Mouse (Mus musculus) thymus, adult 2 months (tissue): ENCODE measurements around the gene Wapl. TPM values are rescaled to one million over a fixed set of nuclear protein-coding genes. Genes with fewer than 3 reads are reported as not detected.

Source experiments
- DNase-seq: peaks from one replicate; pipeline ENCODE4 v3.0.0; 2021
- H3K27ac ChIP-seq: fragments of 200-500 bp; 2 replicates; pipeline ENCODE4 v1.5.1; 2012; ENCODE audit warnings: low read length, control low read depth; ENCODE audit not compliant: control insufficient read depth, insufficient read depth
- H3K27me3 ChIP-seq: fragments of 200-500 bp; 2 replicates; pipeline ENCODE4 v1.6.1; 2012; ENCODE audit warnings: mild to moderate bottlenecking, low read length, moderate library complexity, mixed read lengths; ENCODE audit not compliant: control insufficient read depth, insufficient read depth
- H3K36me3 ChIP-seq: fragments of 200-500 bp; 2 replicates; pipeline ENCODE4 v1.6.1; 2012; ENCODE audit warnings: mild to moderate bottlenecking, low read length, moderate library complexity; ENCODE audit not compliant: control insufficient read depth, insufficient read depth
- H3K4me1 ChIP-seq: fragments of 200-500 bp; replicated peaks from 2 replicates; pipeline ENCODE4 v1.6.1; 2012; ENCODE audit warnings: low read length; ENCODE audit not compliant: control insufficient read depth, insufficient read depth
- H3K4me3 ChIP-seq: fragments of 200-500 bp; 2 replicates; pipeline ENCODE4 v1.5.1; 2012; ENCODE audit warnings: mild to moderate bottlenecking, low read length, control low read depth, moderate library complexity; ENCODE audit not compliant: control insufficient read depth, insufficient read depth
- CTCF ChIP-seq: fragments of 200-500 bp; IDR thresholded peaks from 2 replicates; pipeline ENCODE4 v1.5.1; 2012; ENCODE audit warnings: mild to moderate bottlenecking, control low read depth, low read length, moderate library complexity, borderline replicate concordance; ENCODE audit not compliant: control insufficient read depth, poor library complexity, insufficient read depth; ENCODE audit errors: extremely low read depth
- POLR2A ChIP-seq: fragments of 200-500 bp; IDR thresholded peaks from 2 replicates; pipeline ENCODE4 v1.6.1; 2012; ENCODE audit warnings: mild to moderate bottlenecking, low read length, control low read depth, moderate library complexity; ENCODE audit not compliant: control insufficient read depth, poor library complexity, insufficient read depth; ENCODE audit errors: extremely low read depth
- WGBS: fragments of 180-500 bp; shearing (Covaris S2); methylation state at CpG from one replicate; pipeline ENCODE4 v1.1.7; 2018; 5-methylcytosine and 5-hydroxymethylcytosine counted together
- polyA plus RNA-seq: library from polyadenylated mRNA; depleted of rRNA; stranded (reverse); fragments of >200 nt; gene quantifications from 2 replicates; pipeline ENCODE4 v1.2.3, GENCODE M21; 2012

Gene Wapl
- polyA plus RNA-seq, 1 experiment = 37.9 TPM

- H3K27ac ChIP-seq = no peak overlapping the region
- WGBS = 58% methylated on average over 8 of the region's 8 CpGs
- no peaks in the 10 kb centered on the region for H3K4me1 ChIP-seq
- DNase-seq = no peak
- H3K27me3 ChIP-seq = no peaks in the 10 kb centered on the region; the same call in 1 of the 2 replicates
- H3K36me3 ChIP-seq = no peaks in the 10 kb centered on the region
- no peak overlapping the region for H3K4me3 ChIP-seq
- TF ChIP-seq POLR2A = no peak
- no peak for TF ChIP-seq CTCF
Measured at GRCm38 (mm10) chr14:34647870-34648475, 25.8 kb upstream of the Wapl start.

- no peak overlapping the region for H3K27ac ChIP-seq
- no peak overlapping the region for H3K4me3 ChIP-seq
- 98% methylated on average over 5 of the region's 5 CpGs for WGBS
- H3K27me3 ChIP-seq = no peaks in the 10 kb centered on the region
- TF ChIP-seq POLR2A (no peak), CTCF (no peak)
- H3K36me3 ChIP-seq = no peaks in the 10 kb centered on the region
- peaks cover 21% of the 10 kb centered on the region for H3K4me1 ChIP-seq
- no peak for DNase-seq
Measured at GRCm38 (mm10) chr14:34657131-34657530, 16.6 kb upstream of the Wapl start.

GRCm38 (mm10) chr14:34660351-34660787 is 13.4 kb upstream of the Wapl start:
- WGBS = 64% methylated on average over 7 of the region's 7 CpGs
- no peak overlapping the region for H3K4me3 ChIP-seq
- peaks cover 27% of the 10 kb centered on the region for H3K4me1 ChIP-seq
- peak; percentile 56 for DNase-seq
- peak overlapping the region; percentile 99 for H3K27ac ChIP-seq
- no peaks in the 10 kb centered on the region for H3K36me3 ChIP-seq
- TF ChIP-seq CTCF (no peak), POLR2A (0 out of 2 replicates have a peak, but pooled peaks have one; percentile 19)
- no peaks in the 10 kb centered on the region for H3K27me3 ChIP-seq

- Histone ChIP-seq H3K27me3 (no peaks in the 10 kb centered on the region), H3K36me3 (no peaks in the 10 kb centered on the region), H3K4me1 (peaks cover 27% of the 10 kb centered on the region), H3K4me3 (peak overlapping the region; percentile 96), H3K27ac (peak overlapping the region; percentile 99)
- no peak for TF ChIP-seq CTCF
- peak; percentile 21; the same call in 1 of the 2 replicates for TF ChIP-seq POLR2A
- 33% methylated on average over 22 of the region's 22 CpGs for WGBS
- peak; percentile 46 for DNase-seq
Measured at GRCm38 (mm10) chr14:34660788-34661591, 12.7 kb upstream of the Wapl start.

- peak; percentile 83 for DNase-seq
- 1% methylated on average over 39 of the region's 39 CpGs for WGBS
- peak overlapping the region; percentile 99 for H3K27ac ChIP-seq
- H3K4me1 ChIP-seq = peaks cover 27% of the 10 kb centered on the region
- peak overlapping the region; percentile 96 for H3K4me3 ChIP-seq
- H3K27me3 ChIP-seq = no peaks in the 10 kb centered on the region
- H3K36me3 ChIP-seq = no peaks in the 10 kb centered on the region
- TF ChIP-seq POLR2A (peak; percentile 56; the same call in 1 of the 2 replicates), CTCF (0 out of 2 replicates have a peak, but pooled peaks have one; percentile 13)
Measured at GRCm38 (mm10) chr14:34661621-34662477, 11.9 kb upstream of the Wapl start.

- DNase-seq = no peak
- H3K4me3 ChIP-seq = peak overlapping the region; percentile 96
- H3K27ac ChIP-seq = peak overlapping the region; percentile 99
- no peaks in the 10 kb centered on the region for H3K27me3 ChIP-seq
- no peaks in the 10 kb centered on the region for H3K36me3 ChIP-seq
- H3K4me1 ChIP-seq = peaks cover 27% of the 10 kb centered on the region
- TF ChIP-seq POLR2A = no peak
- 46% methylated on average over 4 of the region's 4 CpGs for WGBS
Measured at GRCm38 (mm10) chr14:34662478-34662826, 11.3 kb upstream of the Wapl start.
